Mouse (Mus musculus): ENCODE results near the gene Fam149b.

The Fam149b gene

GRCm38 (mm10) chr14:20392326-20392725 lies 44.4 kb downstream of the Fam149b start:
- DNase-seq, result no peak

GRCm38 (mm10) chr14:20393205-20393913 lies 45.4 kb downstream of the Fam149b start, which contains the start of gene Mrps16:
Gene Mrps16 (minus strand): TSS chr14:20393634.
- DNase-seq, result peak; percentile 95 to 97

GRCm38 (mm10) chr14:20397220-20397619 lies 49.3 kb downstream of the Fam149b start:
- DNase-seq, result no peak

- no peak for DNase-seq
Observed at GRCm38 (mm10) chr14:20398864-20399263, 50.9 kb downstream of the Fam149b start.

GRCm38 (mm10) chr14:20400071-20400470 lies 52.1 kb downstream of the Fam149b start:
- peak in 1 of 2 experiments; percentile 48 for DNase-seq

- peak in 1 of 2 experiments; percentile 12 for DNase-seq
Observed at GRCm38 (mm10) chr14:20422257-20422656, 74.3 kb downstream of the Fam149b start.

- DNase-seq, result no peak
Observed at GRCm38 (mm10) chr14:20423046-20423445, 75.1 kb downstream of the Fam149b start.

- DNase-seq, result no peak
Observed at GRCm38 (mm10) chr14:20428593-20428992, 80.6 kb downstream of the Fam149b start.

GRCm38 (mm10) chr14:20429833-20430232 lies 81.9 kb downstream of the Fam149b start:
- DNase-seq, result no peak

GRCm38 (mm10) chr14:20431726-20432125 lies 83.8 kb downstream of the Fam149b start:
- no peak for DNase-seq

- no peak for DNase-seq
Observed at GRCm38 (mm10) chr14:20432420-20432819, 84.5 kb downstream of the Fam149b start.
